Mouse (Mus musculus): ENCODE results near the gene 1110004F10Rik. TPM values are rescaled to one million over a fixed set of nuclear protein-coding genes. Genes with fewer than 3 reads are reported as not detected.

Gene 1110004F10Rik
- 10 to 100 TPM; 48.7 to 53.2 TPM for total RNA-seq (2021)
- long read RNA-seq, experiment 1, transcript 1110004F10Rik-201 (5 exons, 1,479 nt): major isoform, 91 of 100 reads
- long read RNA-seq, experiment 1, partial matches to known transcripts: 0 of 100 reads
- long read RNA-seq, experiment 1, other reads (novel, unspliced or antisense): 6 of 100 reads
- long read RNA-seq, experiment 2, transcript 1110004F10Rik-203 (5 exons, 927 nt): minor isoform, 5 of 103 reads
- long read RNA-seq, experiment 2, transcript 1110004F10Rik-201 (5 exons, 1,479 nt): major isoform, 93 of 103 reads
- long read RNA-seq, experiment 2, partial matches to known transcripts: 1 of 103 reads
- long read RNA-seq, experiment 2, other reads (novel, unspliced or antisense): 4 of 103 reads

GRCm38 (mm10) chr7:116039196-116039537 is at the start of gene 1110004F10Rik:
Gene 1110004F10Rik, plus strand, starts transcription at chr7:116039397.
- intact Hi-C loops (cut with DNase I; ENCODE audit: low total_unique reads): loop anchor here (5.0 to 10.0 kb wide), 2 partner anchors 672 to 1114 kb away; no protein-coding TSS in a partner anchor
- no peak for DNase-seq

DNA sequence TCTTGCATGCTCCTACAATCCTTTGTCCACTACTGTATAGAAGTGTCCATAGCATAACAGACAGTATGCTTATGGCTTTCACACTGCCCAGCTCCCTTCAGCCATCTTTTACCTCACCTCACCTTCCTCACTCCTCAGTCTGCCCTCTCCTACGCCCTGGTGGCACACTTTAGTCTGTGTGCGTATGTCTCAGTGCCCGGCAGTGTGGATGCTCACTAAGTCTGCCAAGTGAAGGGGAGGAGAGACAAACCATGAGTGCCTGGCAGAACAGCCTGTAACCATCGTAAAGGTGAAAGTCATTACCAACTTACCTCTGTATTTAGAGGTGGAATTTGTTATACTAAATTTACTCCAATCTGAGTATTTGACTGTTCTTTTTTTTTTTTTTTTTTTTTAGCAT is 36.5 kb upstream of the 1110004F10Rik start:
- DNase-seq: no peak

GRCm38 (mm10) chr7:116029991-116030390 is 9.2 kb upstream of the 1110004F10Rik start:
- intact Hi-C loops (cut with DNase I; ENCODE audit: low total_unique reads): loop anchor here (10.0 kb wide), 1 partner anchor 1105 kb away; no protein-coding TSS in a partner anchor
- no peak for DNase-seq

More for the DNA sequence above, 36.5 kb upstream of the 1110004F10Rik start:
- intact Hi-C loops (cut with DNase I; ENCODE audit: low total_unique reads): no loop called here

DNA sequence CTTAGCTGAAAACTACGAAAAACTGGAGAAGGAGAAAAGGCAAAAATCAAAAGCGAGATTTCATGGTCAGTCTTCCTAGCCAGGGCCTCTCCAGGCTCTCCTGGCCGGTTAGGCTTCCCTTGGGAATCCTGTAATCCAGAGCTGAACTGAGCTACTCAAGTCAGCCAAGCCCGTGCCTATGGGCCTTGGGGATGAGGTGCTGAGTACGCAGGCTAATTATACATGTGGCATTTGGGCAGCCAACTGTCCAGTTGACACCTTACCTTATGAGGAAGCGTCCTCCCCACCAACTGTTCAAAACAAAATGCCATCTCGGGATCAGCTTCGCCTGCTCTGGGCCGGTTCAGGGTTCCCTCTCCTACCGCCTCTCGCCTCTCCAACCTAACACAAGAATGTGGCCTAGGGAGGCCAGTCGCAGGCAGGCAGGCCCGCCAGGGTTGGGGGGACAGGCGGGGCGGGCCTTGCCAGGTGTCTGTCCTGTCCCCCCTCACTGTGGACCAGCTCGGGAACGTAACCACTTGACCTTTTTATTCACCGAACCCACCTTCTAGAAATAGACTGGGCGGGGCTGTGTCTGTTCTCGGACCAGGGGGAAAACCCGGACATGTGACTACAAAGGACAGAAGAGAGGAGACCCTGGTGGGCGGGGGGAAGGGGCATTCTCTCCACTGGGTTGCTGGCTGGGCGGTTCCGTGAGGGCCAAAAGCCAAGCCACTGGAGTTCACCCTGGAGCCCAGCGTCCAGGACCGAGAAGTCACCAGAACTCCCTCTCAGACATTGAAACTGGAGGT is 8.4 kb upstream of the 1110004F10Rik start:
- DNase-seq: peak; percentile 76
- intact Hi-C loops (cut with DNase I; ENCODE audit: low total_unique reads): loop anchor here (10.0 kb wide), 1 partner anchor 1106 kb away; no protein-coding TSS in a partner anchor

- intact Hi-C loops (cut with DNase I; ENCODE audit: low total_unique reads): loop anchor here (10.0 kb wide), 1 partner anchor 1107 kb away; no protein-coding TSS in a partner anchor
- DNase-seq: no peak
Measured at GRCm38 (mm10) chr7:116031388-116031717, 7.8 kb upstream of the 1110004F10Rik start.

- peak; percentile 76 for DNase-seq
- intact Hi-C loops (cut with DNase I; ENCODE audit: low total_unique reads): loop anchor here (10.0 kb wide), 1 partner anchor 1107 kb away; no protein-coding TSS in a partner anchor
Measured at GRCm38 (mm10) chr7:116031718-116032595, 7.2 kb upstream of the 1110004F10Rik start.

GRCm38 (mm10) chr7:116032596-116033307 is 6.4 kb upstream of the 1110004F10Rik start:
- DNase-seq: peak; percentile 76
- intact Hi-C loops (cut with DNase I; ENCODE audit: low total_unique reads): loop anchor here (10.0 kb wide), 1 partner anchor 1108 kb away; no protein-coding TSS in a partner anchor

DNA sequence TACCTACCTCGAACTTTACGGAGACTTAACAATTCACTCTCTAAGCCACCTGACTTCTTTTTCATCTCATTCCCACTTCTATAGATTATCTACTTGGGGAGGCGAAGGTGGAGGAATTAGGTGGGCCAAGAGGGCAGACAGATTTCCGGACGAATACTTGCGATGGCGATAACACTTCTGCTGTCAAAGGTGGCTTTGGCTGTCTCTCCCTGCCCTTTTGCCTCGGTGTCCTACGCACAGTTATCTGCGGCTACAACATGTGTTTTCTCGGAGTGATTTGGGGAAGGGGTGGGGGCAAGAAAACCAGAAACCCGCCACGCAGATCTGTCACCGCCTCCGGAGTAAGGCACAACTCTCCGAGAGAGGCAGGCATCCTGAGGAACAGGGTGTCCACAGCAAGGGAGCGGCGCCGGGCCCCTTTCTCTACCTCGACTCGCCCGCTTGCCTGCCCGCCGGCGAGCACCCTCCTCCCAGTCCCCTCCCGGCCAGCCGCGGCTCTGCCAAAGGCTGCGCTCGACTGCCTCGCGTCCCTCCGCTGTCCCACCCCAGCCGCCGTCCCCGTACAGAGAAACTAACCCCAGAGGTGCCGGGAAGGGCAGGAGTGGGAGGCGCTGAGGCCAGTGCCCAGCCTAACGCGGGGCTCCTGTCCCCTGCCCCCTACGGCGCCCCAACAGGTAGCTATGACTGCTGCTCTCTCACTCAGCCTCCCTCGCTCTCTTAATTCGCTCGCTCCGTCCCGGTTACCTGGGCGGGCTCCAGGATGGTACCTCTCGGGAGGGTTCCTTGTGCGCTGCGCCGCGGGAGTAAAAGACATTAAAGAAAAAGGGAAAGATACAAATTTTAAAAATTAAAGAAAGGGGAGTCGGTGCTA is 5.6 kb upstream of the 1110004F10Rik start:
- intact Hi-C loops (cut with DNase I; ENCODE audit: low total_unique reads): loop anchor here (10.0 kb wide), 1 partner anchor 1109 kb away; no protein-coding TSS in a partner anchor
- peak; percentile 85 for DNase-seq

GRCm38 (mm10) chr7:116034282-116034758 is 4.9 kb upstream of the 1110004F10Rik start:
- intact Hi-C loops (cut with DNase I; ENCODE audit: low total_unique reads): loop anchor here (10.0 kb wide), 1 partner anchor 1110 kb away; no protein-coding TSS in a partner anchor
- DNase-seq: peak; percentile 74

- no peak for DNase-seq
- intact Hi-C loops (cut with DNase I; ENCODE audit: low total_unique reads): loop anchor here (5.0 to 10.0 kb wide), 2 partner anchors 668 to 1111 kb away; no protein-coding TSS in a partner anchor
Measured at GRCm38 (mm10) chr7:116035504-116035903, 3.7 kb upstream of the 1110004F10Rik start.

- intact Hi-C loops (cut with DNase I; ENCODE audit: low total_unique reads): loop anchor here (5.0 to 10.0 kb wide), 2 partner anchors 670 to 1112 kb away; no protein-coding TSS in a partner anchor
- no peak for DNase-seq
Measured at GRCm38 (mm10) chr7:116036591-116037555, 2.3 kb upstream of the 1110004F10Rik start.

- intact Hi-C loops (cut with DNase I; ENCODE audit: low total_unique reads): loop anchor here (5.0 to 10.0 kb wide), 2 partner anchors 671 to 1113 kb away; no protein-coding TSS in a partner anchor
- DNase-seq: no peak
Measured at GRCm38 (mm10) chr7:116038024-116038423, 1.2 kb upstream of the 1110004F10Rik start.

- intact Hi-C loops (cut with DNase I; ENCODE audit: low total_unique reads): loop anchor here (5.0 to 10.0 kb wide), 2 partner anchors 671 to 1114 kb away; no protein-coding TSS in a partner anchor
- no peak for DNase-seq
Measured at GRCm38 (mm10) chr7:116038511-116038910, 686 bp upstream of the 1110004F10Rik start, which contains the start of gene Sox6. Gene Sox6, minus strand, starts transcription at chr7:116038796.

DNA sequence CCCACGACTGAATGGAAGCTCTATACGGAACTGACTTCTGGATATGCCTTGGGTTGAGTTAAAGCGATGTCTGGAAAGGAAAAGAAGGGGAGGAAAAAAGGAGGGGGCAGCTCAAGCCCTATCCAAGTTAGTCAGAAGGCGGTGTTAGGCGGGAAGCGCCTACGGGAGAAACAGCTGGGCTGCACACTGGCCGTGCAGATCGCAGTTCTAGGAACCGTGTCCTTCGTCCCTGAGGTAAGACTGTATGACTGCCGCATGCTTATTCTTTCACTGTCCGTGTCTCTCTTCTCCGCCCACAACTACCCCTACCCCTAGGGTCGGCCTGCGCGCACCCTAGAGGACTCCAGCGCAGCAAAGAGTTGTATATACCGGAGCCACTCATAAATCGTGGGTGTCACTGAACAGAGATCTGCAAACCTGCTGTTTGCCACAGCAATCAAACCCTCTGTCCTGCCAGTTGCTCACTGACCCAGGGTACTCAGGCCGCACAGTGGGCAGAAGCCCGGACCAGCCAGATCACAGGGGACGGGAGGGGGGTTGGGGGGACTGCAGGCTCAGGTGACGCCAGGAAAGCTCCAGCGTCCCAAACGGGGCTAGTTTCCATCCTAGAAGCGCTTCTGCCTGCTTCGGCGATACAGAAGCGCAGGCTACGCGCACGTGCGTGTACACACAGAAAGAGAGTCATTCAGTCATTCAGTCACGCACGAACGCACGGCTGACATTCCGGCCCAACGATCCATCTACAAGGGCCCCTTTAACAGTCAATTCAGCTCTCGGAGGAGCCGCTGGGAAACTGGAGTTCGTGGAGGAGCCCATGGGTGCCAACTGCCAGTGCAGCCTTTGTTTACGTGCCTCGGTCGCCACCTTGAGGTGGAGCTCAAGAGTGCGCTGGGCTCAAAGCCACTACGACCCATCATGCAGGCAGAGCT is 605 bp downstream of the 1110004F10Rik start:
- DNase-seq: peak; percentile 80
- intact Hi-C loops (cut with DNase I; ENCODE audit: low total_unique reads): loop anchor here (2.0 to 10.0 kb wide), 3 partner anchors 673 to 1115 kb away; no protein-coding TSS in a partner anchor
